Mouse (Mus musculus) frontal cortex, postnatal 14 days (tissue): Measurements from ENCODE around the gene Scaf1.

Source experiments
- DNase-seq, 2 experiments: peaks; one replicate each; pipeline ENCODE4 v3.0.0; 2022; ENCODE audit warnings: low spot score in 2 of 2

Gene Scaf1

GRCm38 (mm10) chr7:45015957-45016612, at the start of gene Scaf1:
Gene Scaf1 (minus strand): TSS chr7:45016363.
- DNase-seq = peak; percentile 99 to 100

GRCm38 (mm10) chr7:45062239-45062835, 46.2 kb upstream of the Scaf1 start, which contains the start of the genes Nosip and Prrg2:
Gene Nosip (plus strand): TSS chr7:45062429.
Gene Prrg2 (minus strand): TSS chr7:45062677.
- DNase-seq = peak; percentile 86 to 93

GRCm38 (mm10) chr7:45061532-45062075, 45.4 kb upstream of the Scaf1 start:
- DNase-seq = no peak

DNA sequence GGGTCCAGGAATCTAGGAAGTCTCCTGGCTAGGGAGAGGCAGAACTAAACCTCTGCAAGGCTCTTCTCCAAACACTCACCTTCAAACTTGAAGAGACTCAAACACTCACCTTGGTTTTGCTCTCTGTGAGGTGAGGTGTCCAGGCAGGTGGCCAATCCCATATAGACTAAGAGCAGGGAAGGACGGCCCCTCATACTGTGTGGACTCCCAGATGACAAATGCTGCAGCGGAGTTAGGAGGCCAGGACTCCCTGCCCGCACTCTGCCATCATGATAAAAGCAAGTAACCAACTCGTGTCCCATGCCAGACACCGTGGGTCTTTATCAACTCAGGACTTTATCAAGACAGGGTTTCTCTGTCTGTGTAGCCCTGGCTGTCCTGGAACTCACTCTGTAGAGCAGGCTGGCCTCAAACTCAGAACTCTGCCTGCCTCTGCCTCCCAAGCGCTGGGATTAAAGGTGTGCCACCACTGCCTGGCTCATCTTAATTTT, 44.5 kb upstream of the Scaf1 start:
- DNase-seq = no peak

- no peak for DNase-seq
Observed at GRCm38 (mm10) chr7:45058607-45059571, 42.7 kb upstream of the Scaf1 start.

DNA sequence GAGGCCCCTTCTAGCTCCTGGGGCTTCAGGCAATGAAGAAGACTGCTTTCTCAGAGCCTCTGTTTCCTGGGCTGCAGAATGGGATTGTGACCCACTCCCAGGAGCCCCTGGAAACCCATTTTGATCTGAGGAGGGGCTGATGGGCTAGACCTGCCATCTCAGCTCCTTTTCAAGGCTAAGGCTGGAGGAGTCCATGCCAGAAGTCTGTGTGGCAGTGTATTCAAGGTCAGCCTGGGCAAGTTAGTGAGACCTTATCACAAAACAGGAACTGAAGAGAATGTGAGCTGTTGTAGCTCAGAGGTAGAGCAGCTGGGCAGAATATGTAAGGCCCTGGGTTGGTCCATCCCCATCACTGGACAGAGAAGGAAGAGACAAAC, 40.8 kb upstream of the Scaf1 start:
- no peak for DNase-seq

DNA sequence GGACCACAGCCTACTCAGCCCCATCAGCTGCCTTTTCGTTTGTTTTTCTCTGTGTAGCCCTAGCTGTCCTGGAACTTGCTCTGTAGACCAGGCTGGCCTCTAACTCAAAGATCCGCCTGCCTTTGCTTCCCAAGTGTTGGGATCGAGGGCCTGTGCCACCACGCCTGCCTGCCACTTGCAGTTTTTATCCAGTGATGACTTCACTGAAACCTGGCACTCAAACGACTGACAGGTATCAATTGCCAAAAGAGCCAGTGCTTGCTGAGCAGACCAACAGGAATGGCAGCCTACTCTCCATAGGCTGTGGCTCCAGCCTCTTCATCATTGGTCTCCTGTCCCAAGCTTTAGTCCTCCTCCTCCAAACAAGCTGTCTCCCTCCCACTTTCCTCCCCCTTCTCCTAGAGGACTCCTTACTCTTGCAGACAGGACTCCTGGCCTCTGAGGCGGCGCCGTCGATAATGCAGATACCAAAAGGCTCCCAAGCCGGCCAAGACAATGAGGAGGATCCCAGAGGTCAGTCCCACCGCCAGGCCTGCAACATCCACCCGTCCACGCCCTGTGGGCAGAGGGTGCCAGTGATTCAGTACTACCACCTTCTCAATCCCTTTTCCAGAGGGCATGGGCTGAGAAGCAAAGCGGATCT, 40.3 kb upstream of the Scaf1 start:
- DNase-seq = no peak

DNA sequence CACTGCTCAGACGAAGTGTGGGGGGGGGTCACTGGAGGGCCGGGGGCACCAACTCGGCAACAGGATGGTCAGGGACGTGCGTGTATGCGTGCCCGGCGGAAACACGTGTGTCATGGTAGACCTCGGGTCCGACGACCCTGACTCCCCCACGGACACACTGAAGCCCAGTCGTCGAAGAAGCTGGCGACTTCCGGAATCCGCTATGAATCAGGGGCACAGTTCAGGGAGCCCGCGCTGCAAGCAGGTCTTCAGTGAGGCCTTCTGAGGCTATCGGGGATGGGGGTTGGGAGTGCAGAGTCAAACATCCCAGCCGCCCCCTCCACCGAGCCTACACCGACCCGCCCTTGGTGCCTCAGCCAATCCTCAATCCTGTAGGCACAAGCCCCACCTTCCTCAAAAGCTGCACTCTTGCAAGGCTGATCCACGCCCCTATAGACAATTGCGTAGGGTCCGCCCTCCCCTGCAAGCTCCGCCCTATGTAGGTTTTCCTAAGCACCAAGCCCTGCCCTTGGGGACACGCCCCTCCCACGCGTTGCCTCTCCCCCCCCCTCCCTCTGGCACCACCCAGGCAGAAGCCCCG, 37.9 kb upstream of the Scaf1 start:
- peak; percentile 89 to 95 for DNase-seq

GRCm38 (mm10) chr7:45053117-45053930, 37.2 kb upstream of the Scaf1 start:
- DNase-seq = peak; percentile 63 to 69

DNA sequence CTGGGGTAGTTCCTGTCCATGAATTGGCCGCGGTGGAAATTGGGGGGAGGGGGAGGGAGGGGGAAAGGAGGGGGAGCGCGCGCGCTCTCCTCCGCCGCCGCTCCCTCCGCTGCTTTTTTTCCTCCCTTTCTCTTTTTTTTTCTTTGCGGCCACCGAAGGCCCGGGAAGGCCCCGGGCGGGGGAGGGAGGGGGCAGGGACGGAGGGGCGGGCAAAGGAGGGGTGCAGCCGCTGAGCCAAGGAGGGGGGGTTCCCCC, 36.6 kb upstream of the Scaf1 start, which contains the start of gene Prr12:
Gene Prr12, minus strand, starts transcription at position 20 of the 255 bp plus-strand sequence.
- no peak for DNase-seq

DNA sequence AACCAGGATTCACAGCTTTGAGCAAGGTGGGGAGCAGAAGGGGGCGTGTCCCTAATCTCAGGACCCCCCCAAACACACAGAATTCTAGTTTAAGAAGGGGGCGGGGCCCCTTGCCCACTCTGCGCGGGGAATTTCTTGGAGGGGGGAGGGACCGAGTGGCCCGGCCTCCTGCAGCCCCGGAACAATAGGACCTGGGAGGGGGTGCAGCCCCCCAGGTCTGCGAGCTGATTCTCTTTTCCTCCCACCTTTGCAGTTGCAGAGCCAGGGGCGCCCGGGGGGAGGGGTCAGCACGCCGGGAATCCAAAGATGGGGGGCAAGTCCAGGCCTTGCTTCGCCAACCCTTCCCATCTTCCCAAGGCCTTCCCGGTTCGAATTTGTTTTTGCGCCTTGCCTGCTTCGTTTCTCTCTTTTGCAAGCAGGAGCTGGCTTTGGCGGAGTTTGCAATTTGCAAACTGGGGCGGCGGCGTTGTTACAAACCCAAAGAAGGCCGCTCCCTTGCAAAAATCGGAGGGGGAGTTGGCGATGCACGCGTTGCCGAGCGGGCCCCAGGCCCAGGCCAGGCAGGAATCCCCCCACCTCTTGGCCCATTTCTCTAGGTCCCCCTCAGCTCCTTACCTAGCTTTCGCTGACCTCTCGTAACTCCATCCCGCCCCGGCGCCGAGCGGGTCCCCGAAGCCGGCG, 36.2 kb upstream of the Scaf1 start:
- peak in 1 of 2 experiments; percentile 45 for DNase-seq

GRCm38 (mm10) chr7:45051601-45051974, 35.4 kb upstream of the Scaf1 start:
- DNase-seq = no peak

DNA sequence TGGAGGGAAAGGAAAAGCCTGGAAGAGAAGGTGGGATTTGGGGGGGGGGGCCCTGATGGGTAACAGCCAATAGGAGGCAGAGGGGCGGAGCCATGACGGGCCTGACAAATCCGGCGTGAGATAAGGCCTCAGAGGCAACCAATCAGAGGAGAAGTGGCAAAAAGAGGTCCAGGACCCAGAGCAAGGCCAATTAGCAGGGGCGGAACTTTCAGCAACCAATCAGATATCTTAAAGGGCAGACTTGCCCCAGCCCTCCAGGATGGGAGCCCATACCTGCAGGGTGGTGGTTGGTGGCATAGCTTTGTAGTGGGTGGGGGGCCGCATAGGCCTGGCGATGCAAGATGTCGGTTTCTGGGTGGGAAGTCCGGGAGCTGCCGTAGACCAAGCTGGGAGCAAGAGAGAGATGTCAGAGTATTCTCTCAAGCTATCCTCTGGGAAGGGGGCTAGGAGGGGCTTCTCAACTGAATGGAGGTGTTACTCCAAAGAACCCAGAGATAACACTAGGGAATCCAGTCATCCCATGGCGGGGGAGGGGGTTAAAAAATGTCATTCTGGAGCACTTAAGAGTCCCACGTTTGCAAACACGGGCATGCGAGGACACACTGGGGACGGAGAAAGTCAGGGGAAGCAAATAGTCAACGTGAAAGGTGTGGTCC, 34.9 kb upstream of the Scaf1 start:
- DNase-seq = peak; percentile 62 to 73

DNA sequence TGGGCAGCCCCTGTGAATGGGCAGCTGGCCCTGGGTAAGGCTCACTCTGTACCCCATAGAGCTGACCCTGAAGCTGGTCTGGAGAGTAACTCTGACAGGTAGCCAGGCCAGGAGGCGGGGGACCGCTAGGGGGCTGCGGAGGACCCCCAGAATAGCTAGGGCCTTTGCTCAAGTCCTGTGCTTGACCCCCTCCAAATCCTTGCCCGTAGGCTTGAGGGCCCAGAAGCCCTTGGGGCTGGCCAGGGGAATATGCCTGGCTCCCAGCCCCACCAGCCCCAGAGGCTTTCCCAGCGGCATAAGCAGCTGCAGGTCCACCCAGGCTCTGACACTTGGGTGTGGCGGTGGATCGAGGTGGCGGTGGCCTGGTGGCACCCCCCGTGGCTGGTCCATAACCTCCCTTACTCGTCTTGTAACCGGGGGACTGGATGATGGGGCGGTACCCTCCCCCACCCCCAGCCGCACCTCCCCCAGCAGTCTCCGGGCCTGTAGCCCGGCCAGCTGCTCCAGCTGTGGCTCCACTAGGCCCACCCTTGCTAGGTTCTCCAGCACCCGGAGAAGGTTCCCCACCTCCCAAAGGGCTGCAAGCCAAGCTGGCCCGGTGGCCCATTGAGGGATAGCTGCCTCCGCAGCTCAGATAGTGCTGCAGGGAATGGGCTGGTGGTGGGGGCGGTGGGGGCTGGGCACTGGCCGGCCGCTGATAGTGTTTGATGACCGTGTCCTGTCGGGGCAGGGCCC, 32.9 kb upstream of the Scaf1 start:
- no peak for DNase-seq

DNA sequence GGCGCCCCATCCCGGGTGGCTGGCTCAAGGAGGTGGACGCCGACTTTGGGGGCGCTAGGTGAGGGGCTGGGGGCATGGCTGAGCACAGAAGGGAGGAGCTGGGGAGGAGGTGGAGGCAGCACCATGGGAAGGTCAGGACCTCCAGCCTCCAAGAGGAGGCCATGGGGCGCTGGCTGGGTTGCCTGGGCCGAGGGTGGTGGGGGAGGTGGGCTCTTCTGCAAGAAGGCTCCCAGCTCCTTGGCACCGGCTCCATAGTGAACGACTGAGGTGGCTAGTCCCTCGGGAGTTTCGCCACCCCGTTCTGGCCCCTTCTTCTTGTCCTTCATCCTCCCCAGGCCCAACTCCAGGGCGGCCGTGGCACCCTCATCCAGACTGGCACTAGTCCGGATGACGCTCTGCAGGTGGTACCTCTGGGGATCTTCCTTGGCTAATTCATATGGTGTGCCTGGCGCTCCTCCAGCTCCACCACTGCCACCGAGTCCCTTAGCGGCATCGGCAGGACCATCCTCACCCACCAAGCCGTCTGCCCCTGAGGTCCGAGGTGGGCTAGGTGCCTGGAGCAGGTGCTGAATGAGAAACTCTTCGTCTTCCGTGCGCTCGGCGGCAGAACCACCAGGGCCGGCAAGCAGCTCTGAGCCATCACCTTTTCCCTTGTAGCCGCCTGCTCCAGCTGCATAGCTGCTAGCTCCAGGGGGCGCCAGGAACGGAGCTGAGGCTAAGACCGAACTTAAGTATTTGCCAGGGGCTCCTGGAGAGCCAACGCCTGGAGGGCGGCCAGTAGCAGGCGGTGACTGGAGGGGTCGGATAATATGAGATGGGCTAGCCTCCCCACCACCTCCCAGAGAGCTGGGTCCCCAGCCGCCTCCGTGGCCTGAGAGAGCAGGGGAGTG, 32.1 kb upstream of the Scaf1 start:
- no peak for DNase-seq

- DNase-seq = no peak
Observed at GRCm38 (mm10) chr7:45047491-45047890, 31.3 kb upstream of the Scaf1 start.

GRCm38 (mm10) chr7:45046853-45047350, 30.7 kb upstream of the Scaf1 start:
- DNase-seq = no peak
